Mouse (Mus musculus): Measurements from ENCODE around the gene Dpf3. TPM values are rescaled to one million over a fixed set of nuclear protein-coding genes. Genes with fewer than 3 reads are reported as not detected.

Dpf3 gene
- total RNA-seq, 2 experiments from 2014 or later = 27.4 to 29.4 TPM

- Histone ChIP-seq H3K4me3 (no peak overlapping the region), H3K27ac (peak overlapping the region; percentile 96)
- DNase-seq (ENCODE audit: low spot score in 2 of 2) = peak; percentile 29 to 66
- TF ChIP-seq CTCF (conservative IDR thresholded peaks at IDR 0.05) = no peak
Observed at GRCm38 (mm10) chr12:83168310-83168709, 319.2 kb downstream of the Dpf3 start.

DNA sequence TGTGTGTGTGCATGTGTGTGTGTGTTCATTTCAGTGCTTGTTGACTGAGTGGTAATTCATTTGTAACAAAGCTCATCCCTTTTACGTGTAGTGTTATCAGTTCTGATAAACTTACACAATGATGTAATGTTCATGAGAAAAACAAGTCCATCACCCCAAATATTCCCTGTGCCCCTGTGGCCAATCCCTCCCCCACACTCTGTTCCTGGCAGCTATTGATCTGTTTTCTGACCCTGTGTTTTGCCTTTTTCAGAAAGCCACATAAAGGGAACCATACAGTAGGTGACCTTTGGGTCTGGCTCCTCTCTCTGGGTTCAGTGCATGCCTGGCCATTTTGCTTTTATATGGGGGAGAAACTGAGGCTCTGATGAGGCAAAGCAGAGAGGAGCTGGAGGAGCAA lies 322.5 kb downstream of the Dpf3 start:
- H3K27ac ChIP-seq = peak overlapping the region; percentile 25; the same call in 1 of the 2 replicates
- H3K4me3 ChIP-seq = no peak overlapping the region
- no peak for DNase-seq (ENCODE audit: low spot score in 2 of 2)
- no peak for TF ChIP-seq CTCF (conservative IDR thresholded peaks at IDR 0.05)

Other genes starting within 250 kb of the Dpf3 start
- 10 to 100 TPM; 29.0 to 30.3 TPM for gene Dcaf4, start 32.8 kb upstream of the Dpf3 start, total RNA-seq (2021)
- gene Zfyve1, start 109.5 kb upstream of the Dpf3 start, total RNA-seq (2021) = 10 to 100 TPM; 42.6 to 45.9 TPM
- 100 to 1,000 TPM; 130 to 143 TPM for gene Rbm25, start 143.5 kb upstream of the Dpf3 start, total RNA-seq (2021)
- gene Psen1, start 200.4 kb upstream of the Dpf3 start, total RNA-seq (2021) = 10 to 100 TPM; 64.7 to 67.5 TPM